Mouse (Mus musculus) G1E (cell line): Measurements from ENCODE around the gene Srebf1. TPM values are rescaled to one million over a fixed set of nuclear protein-coding genes. Genes with fewer than 3 reads are reported as not detected.

Experiments used
- ATAC-seq: 2 replicates; pipeline ENCODE4 v1.8.0; 2016; ENCODE audit warnings: mild to moderate bottlenecking; ENCODE audit not compliant: insufficient number of reproducible peaks, poor library complexity, low FRiP score, severe bottlenecking; ENCODE audit errors: extremely low read depth
- DNase-seq: peaks from one replicate; pipeline ENCODE4 v3.0.0; 2012; ENCODE audit warnings: low spot score
- H3K27me3 ChIP-seq: 2 replicates; pipeline ENCODE4 v1.6.1; 2012; ENCODE audit warnings: mild to moderate bottlenecking, low read length, inconsistent platforms; ENCODE audit not compliant: insufficient read depth
- H3K36me3 ChIP-seq: replicated peaks from 2 replicates; pipeline ENCODE3; 2012; ENCODE audit warnings: mild to moderate bottlenecking, inconsistent platforms
- H3K4me1 ChIP-seq: 2 replicates; pipeline ENCODE4 v1.6.1; 2012; ENCODE audit warnings: low read depth, low read length, inconsistent platforms, mixed read lengths; ENCODE audit not compliant: insufficient read depth
- H3K4me3 ChIP-seq: 2 replicates; pipeline ENCODE4 v1.5.1; 2012; ENCODE audit warnings: low read depth, mild to moderate bottlenecking, inconsistent platforms, low read length, moderate library complexity, mixed read lengths
- H3K9me3 ChIP-seq: replicated peaks from 2 replicates; pipeline ENCODE4 v1.6.1; 2012; ENCODE audit warnings: inconsistent platforms
- CTCF ChIP-seq: IDR thresholded peaks from 2 replicates; pipeline ENCODE4 v1.5.1; 2012; ENCODE audit warnings: low read depth, low read length, inconsistent platforms, mixed read lengths
- GATA1 ChIP-seq: IDR thresholded peaks from 2 replicates; pipeline ENCODE4 v1.6.1; 2012; ENCODE audit warnings: borderline replicate concordance, low read length, inconsistent platforms, mixed read lengths
- GATA2 ChIP-seq: IDR thresholded peaks from 2 replicates; pipeline ENCODE4 v1.6.1; 2012; ENCODE audit warnings: low read depth, low read length, inconsistent platforms, borderline replicate concordance
- POLR2AphosphoS5 ChIP-seq: IDR thresholded peaks from 2 replicates; pipeline ENCODE4 v1.6.1; 2012; ENCODE audit warnings: low read depth, low read length, inconsistent platforms; ENCODE audit not compliant: insufficient replicate concordance
- TAL1 ChIP-seq: conservative IDR thresholded peaks from 2 replicates; pipeline ENCODE4 v1.6.1; 2012; ENCODE audit warnings: low read depth, low read length, inconsistent platforms, mixed read lengths
- polyA plus RNA-seq: library from polyadenylated mRNA; stranded (reverse); fragments of >175 nt; gene quantifications from 2 replicates; pipeline ENCODE4 v1.2.3, GENCODE M21; 2012
- total RNA-seq, 2 experiments: library from RNA; stranded (forward) in 1 of 2; stranded (reverse) in 1 of 2; fragments of 200-1000 nt in 1 of 2; fragments of >200 nt in 1 of 2; fragmentation: Nextera tagmentation in 1 of 2; gene quantifications; 2 replicates each; pipeline ENCODE4 v1.2.3; 2014 to 2017

Gene Srebf1
- total and polyA plus RNA-seq, 3 experiments = 66.8 to 276 (median 137) TPM

DNA sequence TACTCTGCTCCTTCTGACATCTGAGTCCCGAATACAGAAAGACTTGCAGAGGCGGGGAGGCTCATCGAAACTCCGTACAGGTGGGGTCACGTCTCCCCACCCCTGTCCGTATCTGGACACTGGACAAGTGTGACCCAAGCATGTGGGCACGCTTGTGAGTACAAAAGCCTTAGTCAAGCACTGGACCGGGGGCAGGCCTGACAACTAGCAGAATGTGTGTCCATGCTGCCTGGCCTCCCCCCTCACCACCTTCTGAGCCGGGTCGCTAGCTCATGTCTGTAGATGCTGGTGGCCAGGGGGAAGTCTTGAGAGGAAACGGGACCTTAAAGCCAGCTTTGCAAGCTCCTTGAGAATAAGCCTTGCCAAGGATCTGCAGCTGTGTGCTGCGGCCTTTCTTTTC lies 10.6 kb downstream of the Srebf1 start:
- Histone ChIP-seq H3K36me3 (peaks cover 89% of the 10 kb centered on the region), H3K4me1 (peaks cover 90% of the 10 kb centered on the region)
- DNase-seq = no peak

DNA sequence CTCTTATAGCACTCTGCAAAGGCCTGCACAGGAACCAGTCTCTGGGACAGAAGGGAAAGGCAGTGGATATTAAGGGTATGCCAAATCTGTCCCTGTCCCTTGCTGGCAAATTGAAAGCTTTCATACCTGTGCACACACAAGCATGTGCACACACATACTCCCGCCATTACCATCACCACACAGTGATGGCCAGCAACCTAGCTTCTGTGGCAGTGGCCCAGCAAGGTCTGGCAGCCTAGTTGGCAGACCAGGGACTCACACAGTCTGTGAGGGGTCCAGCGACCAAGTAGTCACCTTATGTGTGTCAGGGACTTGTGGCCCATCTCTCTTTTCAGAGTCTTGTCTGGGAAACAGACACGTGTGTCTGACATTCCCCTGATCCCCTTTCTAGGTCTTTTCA lies 11.2 kb downstream of the Srebf1 start:
- DNase-seq (no peak), ATAC-seq (no peak)
- TF ChIP-seq GATA1 = no peak
- no peak for TF ChIP-seq POLR2AphosphoS5
- TF ChIP-seq GATA2 = no peak
- no peak for TF ChIP-seq CTCF
- no peak for TF ChIP-seq TAL1
- H3K4me1 ChIP-seq = peaks cover 90% of the 10 kb centered on the region
- peaks cover 89% of the 10 kb centered on the region for H3K36me3 ChIP-seq
- H3K27me3 ChIP-seq = no peaks in the 10 kb centered on the region
- H3K9me3 ChIP-seq = no peaks in the 10 kb centered on the region
- H3K4me3 ChIP-seq = peak overlapping the region; percentile 70; the same call in 1 of the 2 replicates

More for the DNA sequence above, 10.6 kb downstream of the Srebf1 start:
- no peaks in the 10 kb centered on the region for H3K27me3 ChIP-seq
- H3K4me3 ChIP-seq = peak overlapping the region; percentile 20; the same call in 1 of the 2 replicates
- no peak for ATAC-seq
- TF ChIP-seq GATA1 = no peak
- no peak for TF ChIP-seq GATA2
- no peak for TF ChIP-seq TAL1
- TF ChIP-seq POLR2AphosphoS5 = no peak
- no peak for TF ChIP-seq CTCF
- no peaks in the 10 kb centered on the region for H3K9me3 ChIP-seq

DNA sequence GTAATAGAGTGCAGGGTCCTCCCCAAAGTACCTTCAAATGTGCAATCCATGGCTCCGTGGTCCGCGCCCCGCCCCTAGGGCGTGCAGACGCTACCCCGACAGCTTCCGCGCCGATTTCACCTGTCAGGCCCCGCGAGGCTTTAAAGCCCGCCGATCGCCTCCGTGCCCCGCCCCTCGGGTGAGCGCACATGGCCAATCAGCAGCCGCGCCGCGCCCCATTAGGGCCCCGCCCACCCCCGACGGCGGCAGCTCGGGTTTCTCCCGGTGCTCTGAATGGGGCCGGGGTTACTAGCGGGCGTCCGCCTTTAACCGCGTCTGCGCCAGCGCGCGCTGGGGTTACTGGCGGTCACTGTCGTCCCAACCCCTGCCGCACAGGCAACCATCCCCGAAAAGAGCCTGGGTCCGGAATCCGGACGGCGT lies 12.1 kb downstream of the Srebf1 start:
- Histone ChIP-seq H3K27me3 (no peaks in the 10 kb centered on the region), H3K36me3 (peaks cover 89% of the 10 kb centered on the region), H3K4me3 (peak overlapping the region; percentile 70), H3K9me3 (no peaks in the 10 kb centered on the region), H3K4me1 (peaks cover 90% of the 10 kb centered on the region)
- DNase-seq (peak; percentile 97), ATAC-seq (peak; percentile 72)
- no peak for TF ChIP-seq GATA1

DNA sequence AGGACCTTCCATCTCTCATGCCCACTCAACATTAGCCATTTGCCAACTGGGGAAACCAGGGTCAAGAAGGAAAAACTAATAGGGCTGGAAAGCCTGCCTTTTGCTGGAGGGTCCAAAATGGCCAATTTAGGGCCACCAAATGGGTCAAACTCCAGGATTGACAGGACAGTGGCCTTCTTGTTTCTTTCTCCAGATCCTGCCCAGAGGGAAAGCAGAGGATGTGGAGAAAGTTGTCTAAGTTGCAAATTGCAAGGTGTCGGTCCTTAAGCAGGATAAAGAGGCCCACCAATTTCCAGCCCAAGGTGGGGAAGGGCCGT lies 12.5 kb downstream of the Srebf1 start:
- Histone ChIP-seq H3K36me3 (peaks cover 90% of the 10 kb centered on the region), H3K4me3 (peak overlapping the region; percentile 70), H3K27me3 (no peaks in the 10 kb centered on the region), H3K4me1 (peaks cover 89% of the 10 kb centered on the region), H3K9me3 (no peaks in the 10 kb centered on the region)
- DNase-seq (no peak), ATAC-seq (no peak)
- TF ChIP-seq GATA2 (no peak), TAL1 (no peak), CTCF (no peak), GATA1 (no peak), POLR2AphosphoS5 (no peak)

DNA sequence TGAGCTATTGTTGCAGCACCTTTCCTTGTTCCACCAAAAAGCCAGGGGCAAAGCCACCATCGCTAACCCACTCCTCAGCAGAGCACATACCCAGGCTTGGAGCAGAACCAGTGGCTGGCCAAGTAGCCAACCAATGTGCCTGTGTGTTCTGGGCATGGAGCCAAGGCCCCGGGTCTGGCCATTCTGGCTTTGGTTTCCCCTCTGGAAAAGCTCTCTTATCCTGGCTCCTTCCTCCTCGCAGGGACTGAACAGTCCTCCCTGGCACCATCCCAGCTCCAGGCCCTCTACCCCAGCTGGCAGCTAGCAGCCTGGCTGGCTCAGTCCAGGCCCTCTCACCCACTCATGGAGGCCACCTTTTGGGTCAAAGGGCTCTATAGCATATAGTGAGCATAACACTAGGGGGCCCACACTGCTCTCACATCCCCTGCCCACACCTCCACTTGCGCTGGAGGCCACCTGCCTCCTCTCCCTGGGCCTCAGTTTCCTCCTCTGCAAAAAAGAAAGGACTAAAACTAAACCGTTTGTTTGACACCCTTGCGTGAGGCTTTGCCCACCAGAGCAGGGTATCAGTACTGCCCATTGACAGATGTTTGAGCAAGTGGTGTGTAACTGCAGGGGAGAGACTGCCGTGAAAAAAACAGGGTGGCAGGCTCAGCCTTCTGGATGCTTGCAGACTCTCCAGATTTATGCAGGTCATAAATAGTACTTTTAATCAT lies 13.0 kb downstream of the Srebf1 start:
- Histone ChIP-seq H3K4me1 (peaks cover 90% of the 10 kb centered on the region), H3K4me3 (peak overlapping the region; percentile 70), H3K36me3 (peaks cover 92% of the 10 kb centered on the region), H3K9me3 (no peaks in the 10 kb centered on the region), H3K27me3 (no peaks in the 10 kb centered on the region)
- TF ChIP-seq POLR2AphosphoS5 (no peak), TAL1 (no peak), GATA1 (no peak), CTCF (no peak), GATA2 (no peak)
- DNase-seq = no peak
- no peak for ATAC-seq

DNA sequence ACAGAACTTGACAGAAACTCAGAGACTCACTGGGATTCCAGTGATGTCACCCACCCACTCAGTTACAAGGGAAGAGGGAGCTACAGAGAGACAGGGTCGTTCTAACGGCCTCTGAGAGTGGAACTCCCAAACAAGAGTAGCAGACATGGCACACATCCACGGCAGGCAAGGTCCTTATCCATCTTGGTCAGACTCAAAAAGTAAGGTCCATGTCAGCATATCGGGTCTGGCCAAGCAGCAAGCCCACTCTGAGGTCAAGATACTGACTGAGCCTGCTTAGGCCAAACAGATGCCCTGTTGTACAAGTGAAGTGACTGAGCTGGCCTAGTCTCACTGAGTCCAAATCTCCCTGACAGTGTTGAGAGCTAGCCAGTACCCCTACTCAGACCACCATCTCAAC lies 13.7 kb downstream of the Srebf1 start:
- ATAC-seq (no peak), DNase-seq (no peak)
- peaks cover 95% of the 10 kb centered on the region for H3K36me3 ChIP-seq
- TF ChIP-seq GATA1 (no peak), POLR2AphosphoS5 (no peak), GATA2 (no peak), TAL1 (no peak), CTCF (no peak)
- no peaks in the 10 kb centered on the region for H3K27me3 ChIP-seq
- H3K9me3 ChIP-seq = no peaks in the 10 kb centered on the region
- peaks cover 94% of the 10 kb centered on the region for H3K4me1 ChIP-seq
- peak overlapping the region; percentile 70 for H3K4me3 ChIP-seq
